8 mouse cellular contexts compared by ENCODE assay signal in genomic region chr3:52179686-52180085, GRCm38 (mm10).
A peak's percentile ranks its signal among the peaks of the same experiment; 100 is the strongest.
DNase-seq lines count a peak whose midpoint lies in the region; ATAC-seq and TF ChIP-seq lines count a peak whose summit lies in the region.

No protein-coding gene starts in this region.

- H3ac ChIP-seq in C2C12 (ENCODE audit: control insufficient read depth, insufficient read length, low read depth): peak overlapping the region; percentile 56

- no peaks in the 10 kb centered on the region for H3K79me2 ChIP-seq in C2C12 (ENCODE audit: control insufficient read depth, insufficient read depth)

- H3K9ac ChIP-seq in forebrain, embryonic 15.5 days (replicated peaks): peak overlapping the region; percentile 44
- H3K9ac ChIP-seq in neural tube, embryonic 12.5 days: no peak overlapping the region

- H3K9me3 ChIP-seq in forebrain, embryonic 15.5 days: no peaks in the 10 kb centered on the region
- no peaks in the 10 kb centered on the region for H3K9me3 ChIP-seq in neural tube, embryonic 12.5 days

- TF ChIP-seq CTCF in C2C12 (IDR thresholded peaks at IDR 0.05; ENCODE audit: control insufficient read depth, insufficient read depth, insufficient read length): no peak

- no peaks in the 10 kb centered on the region for H3K36me3 ChIP-seq in C2C12 (ENCODE audit: control insufficient read depth, insufficient read depth)
- H3K36me3 ChIP-seq in forebrain, embryonic 15.5 days: no peaks in the 10 kb centered on the region
- no peaks in the 10 kb centered on the region for H3K36me3 ChIP-seq in neural tube, embryonic 12.5 days

- intact Hi-C loops in heart, postnatal 10 days (cut with DNase I): loop anchor here (2.0 kb wide), 2 partner anchors 17 to 75 kb away; partner anchors contain the start of gene Maml3

- H3K4me2 ChIP-seq in forebrain, embryonic 15.5 days (replicated peaks): peak overlapping the region; percentile 39
- H3K4me2 ChIP-seq in neural tube, embryonic 12.5 days (replicated peaks): peak overlapping the region; percentile 41

- no peaks in the 10 kb centered on the region for H3K27me3 ChIP-seq in C2C12 (ENCODE audit: control insufficient read depth, insufficient read depth, insufficient read length)
- no peaks in the 10 kb centered on the region for H3K27me3 ChIP-seq in forebrain, embryonic 15.5 days
- H3K27me3 ChIP-seq in neural tube, embryonic 12.5 days (replicated peaks): no peaks in the 10 kb centered on the region

- H3K4me1 ChIP-seq in forebrain, embryonic 15.5 days: peaks cover 35% of the 10 kb centered on the region
- peaks cover 40% of the 10 kb centered on the region for H3K4me1 ChIP-seq in neural tube, embryonic 12.5 days

- no peaks in the 10 kb centered on the region for H3K79me3 ChIP-seq in C2C12 (ENCODE audit: low read depth)

- peak overlapping the region; percentile 22 for H3K4me3 ChIP-seq in C2C12 (ENCODE audit: insufficient read depth, poor library complexity, severe bottlenecking)
- peak overlapping the region; percentile 18 for H3K4me3 ChIP-seq in forebrain, embryonic 15.5 days
- no peak overlapping the region for H3K4me3 ChIP-seq in neural tube, embryonic 12.5 days

- peak; percentile 69 for DNase-seq in cerebellum, adult 11-12 months
- DNase-seq in heart, postnatal 10 days: peak; percentile 77 to 80
- DNase-seq in kidney, postnatal 25 days: peak; percentile 52 to 79
- DNase-seq in lung, adult 18-20 months: peak; percentile 82 to 87
- DNase-seq in thymus, postnatal 36 days: peak; percentile 26 to 48

- peak; percentile 91 for ATAC-seq in forebrain, embryonic 15.5 days (replicated peaks)
- ATAC-seq in neural tube, embryonic 12.5 days (ENCODE audit: low FRiP score, low read depth): peak; percentile 79

- 1% methylated on average over 12 of the region's 12 CpGs for WGBS in forebrain, embryonic 15.5 days
- 0% methylated on average over 12 of the region's 12 CpGs for WGBS in neural tube, embryonic 12.5 days

- peak overlapping the region; percentile 96 for H3K27ac ChIP-seq in forebrain, embryonic 15.5 days (replicated peaks)
- peak overlapping the region; percentile 90 for H3K27ac ChIP-seq in neural tube, embryonic 12.5 days

TF ChIP-seq in C2C12, 6 proteins besides CTCF, POLR2A, EP300 and RAD21:
- TF ChIP-seq MAX (IDR thresholded peaks at IDR 0.05) (peak; percentile 64), MYOD1 (IDR thresholded peaks at IDR 0.05; ENCODE audit: control insufficient read depth, insufficient read length, low read depth) (peak; percentile 38), CEBPB (IDR thresholded peaks at IDR 0.05; ENCODE audit: low read depth) (no peak)
